Mouse (Mus musculus) left cerebral cortex, adult 8-10 months (tissue): Measurements from ENCODE around the gene Tgm2. TPM values are rescaled to one million over a fixed set of nuclear protein-coding genes. Genes with fewer than 3 reads are reported as not detected.

Experiments
- DNase-seq, 2 experiments: peaks; one replicate each; pipeline ENCODE4 v3.0.0; 2022; ENCODE audit warnings: low spot score in 2 of 2
- total RNA-seq, 4 experiments: library from RNA; stranded (reverse); gene quantifications; 2 replicates each; pipeline ENCODE4 v1.2.4; 2022

Gene Tgm2
- total RNA-seq, 4 experiments from 2014 or later: 9.3 to 13.7 (median 10.1) TPM

- no peak for DNase-seq
These were observed 74.6 kb downstream of the Tgm2 start for GRCm38 (mm10) chr2:158071633-158071995.

GRCm38 (mm10) chr2:158070885-158071632 lies 75.2 kb downstream of the Tgm2 start:
- no peak for DNase-seq

DNA sequence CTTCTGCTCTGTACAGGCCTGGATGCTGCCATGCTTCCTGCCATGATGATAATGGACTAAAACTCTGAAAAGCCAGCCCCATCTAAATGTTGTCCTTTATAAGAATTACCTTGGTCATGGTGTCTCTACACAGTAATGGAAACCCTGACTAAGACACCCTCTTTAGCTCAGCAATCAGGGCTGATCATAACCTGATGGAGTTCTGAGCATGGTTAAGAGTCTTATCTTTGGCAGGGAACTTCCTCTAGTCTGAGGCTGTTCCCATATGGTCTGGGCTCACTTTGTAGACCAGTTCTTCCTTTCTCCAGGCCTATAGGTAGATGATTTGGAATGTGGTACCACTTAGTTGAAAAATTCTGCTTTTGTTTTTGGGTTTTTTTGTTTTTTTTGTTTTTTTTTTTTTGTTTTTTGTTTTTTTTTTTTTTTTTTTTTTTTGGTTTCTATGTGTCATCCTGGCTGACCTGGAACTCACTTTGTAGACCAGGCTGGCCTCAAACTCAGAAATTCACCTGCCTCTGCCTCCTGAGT lies 77.7 kb downstream of the Tgm2 start:
- no peak for DNase-seq

GRCm38 (mm10) chr2:158067260-158067824 lies 78.9 kb downstream of the Tgm2 start:
- DNase-seq: no peak

DNA sequence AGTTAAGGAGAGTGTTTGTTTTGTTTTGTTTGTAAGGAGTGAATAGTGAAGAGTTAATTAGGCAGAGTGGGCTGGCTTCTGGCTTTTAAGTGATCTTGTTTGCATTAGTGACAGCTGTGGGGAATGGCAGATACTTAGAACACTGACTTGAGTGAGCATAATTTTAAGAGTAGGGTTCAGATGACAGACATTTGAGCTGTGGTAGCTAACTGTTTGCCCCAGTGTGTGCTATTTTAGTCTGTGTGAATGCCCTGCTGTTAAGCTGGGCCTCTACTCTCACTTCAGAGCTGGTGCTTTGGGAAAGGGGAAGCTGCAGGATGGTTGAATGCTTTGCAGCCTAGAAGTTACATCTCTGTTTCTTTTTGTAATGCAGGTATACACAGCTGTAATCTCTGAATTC lies 79.8 kb downstream of the Tgm2 start:
- DNase-seq: no peak

Other genes starting within 250 kb of the Tgm2 start
- gene Vstm2l, start 231.8 kb downstream of the Tgm2 start, total RNA-seq: 100 to 1,000 TPM; 131 to 164 (median 153) TPM
- 10 to 100 TPM; 23.6 to 25.7 (median 24.7) TPM for gene Tti1, start 118.0 kb downstream of the Tgm2 start, total RNA-seq
- gene Rprd1b, start 117.9 kb downstream of the Tgm2 start, total RNA-seq: 10 to 100 TPM; 64.6 to 72.5 (median 68.2) TPM
- 1 to 10 TPM; 3.3 to 4.4 (median 4.1) TPM for gene D630003M21Rik, start 82.8 kb upstream of the Tgm2 start, total RNA-seq
- gene Bpi, start 111.7 kb upstream of the Tgm2 start, total RNA-seq: not detected
- 1 to 10 TPM; 1.6 to 3.0 (median 1.9) TPM for gene Lbp, start 160.1 kb upstream of the Tgm2 start, total RNA-seq
- 100 to 1,000 TPM; 574 to 680 (median 623) TPM for gene Snhg11, start 229.2 kb upstream of the Tgm2 start, total RNA-seq